Mouse (Mus musculus) lung, adult 10 weeks (tissue): Measurements from ENCODE around the gene Clec2e. TPM values are rescaled to one million over a fixed set of nuclear protein-coding genes. Genes with fewer than 3 reads are reported as not detected.

Source experiments
- polyA plus RNA-seq: library from polyadenylated mRNA; stranded (reverse); fragments of 350-450 nt; fragmentation: Illumina TruSeq; extraction: RNeasy Lipid Tissue Mini Kit (QIAGEN cat#74804); gene quantifications from one replicate; pipeline ENCODE4 v1.2.3, GENCODE M21; 2014; ENCODE audit warnings: low read depth, low replicate concordance; ENCODE audit not compliant: insufficient read depth

The Clec2e gene
- not detected for polyA plus RNA-seq

DNA sequence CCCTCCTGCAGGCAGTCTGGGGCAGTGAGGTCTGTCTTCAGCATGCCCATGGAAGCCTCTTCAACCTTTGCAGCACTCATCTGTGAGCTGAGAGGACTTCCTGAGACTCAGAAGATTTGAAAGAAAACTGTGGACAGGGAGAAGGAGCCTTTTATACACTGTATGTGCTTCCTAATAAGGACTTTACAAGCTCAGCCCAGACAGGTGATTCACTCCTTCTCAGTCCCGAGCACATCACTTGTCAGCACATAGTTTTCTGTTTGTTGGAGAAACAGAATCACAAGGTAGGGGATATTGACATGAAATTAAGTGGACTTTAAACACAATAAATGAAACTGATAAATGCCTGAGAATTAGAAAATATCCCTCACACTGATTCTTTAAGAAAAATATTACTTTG is at the start of gene Clec2e:
TSS of gene Clec2e (minus strand) at position 120 of the 400 bp plus-strand sequence.

DNA sequence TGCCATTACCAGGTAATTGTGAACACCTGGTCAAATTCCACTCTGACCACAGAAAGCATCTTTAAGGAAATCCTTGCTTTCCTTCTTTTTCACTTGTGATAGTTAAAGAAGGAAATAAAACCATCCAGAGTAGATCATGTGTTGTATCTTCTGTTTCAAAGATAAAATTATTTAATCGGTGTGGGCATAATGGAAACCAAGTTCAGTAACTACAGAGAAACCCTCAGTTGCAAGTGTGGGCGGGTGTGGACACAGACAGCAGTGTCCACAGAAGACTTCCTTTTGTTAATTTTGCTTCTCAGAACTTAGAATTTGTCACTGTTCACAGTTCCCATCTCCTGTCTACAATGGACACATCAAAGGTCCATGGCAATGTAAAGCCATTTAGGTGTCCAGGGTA is 55.1 kb downstream of the Clec2e start, which contains the start of gene Klrb1f:
TSS of gene Klrb1f (plus strand) at position 301 of the 400 bp plus-strand sequence.

Other genes starting within 250 kb of the Clec2e start
- 3.0 TPM for gene Clec2i, start 213.3 kb downstream of the Clec2e start, polyA plus RNA-seq
- gene BC035044, start 209.8 kb downstream of the Clec2e start, polyA plus RNA-seq: 4.2 TPM
- gene Clec2g, start 166.5 kb downstream of the Clec2e start, polyA plus RNA-seq: not detected
- 0.86 TPM for gene Klrb1f, start 55.0 kb downstream of the Clec2e start, polyA plus RNA-seq
- gene Clec2d, start 79.7 kb upstream of the Clec2e start, polyA plus RNA-seq: 369 TPM
- 10.8 TPM for gene Cd69, start 174.5 kb upstream of the Clec2e start, polyA plus RNA-seq
- not detected for gene 4922502D21Rik, start 230.9 kb upstream of the Clec2e start, polyA plus RNA-seq
- gene Clec12a, start 241.8 kb upstream of the Clec2e start, polyA plus RNA-seq: 9.2 TPM